18 mouse cellular contexts compared by ENCODE assay signal in genomic region chr11:59513556-59513955, GRCm38 (mm10). TPM values are rescaled to one million over a fixed set of nuclear protein-coding genes. Genes with fewer than 3 reads are reported as not detected.
A peak's percentile ranks its signal among the peaks of the same experiment; 100 is the strongest.
DNase-seq lines count a peak whose midpoint lies in the region; ATAC-seq and TF ChIP-seq lines count a peak whose summit lies in the region.
"Had no signal": no experiment of that assay in that cellular context is flagged by ENCODE, and none has a peak within 500 bp of the region (broad histone marks: within the 10 kb centered on the region; RNA-seq: fewer than 3 reads in every experiment).

No protein-coding gene starts in this region.

- peaks cover 11% of the 10 kb centered on the region for H3K36me3 ChIP-seq in heart, embryonic 15.5 days
- no peaks in the 10 kb centered on the region for H3K36me3 ChIP-seq in liver, postnatal 0 days (replicated peaks; ENCODE audit: insufficient read depth, low read length)
- H3K36me3 ChIP-seq in liver, embryonic 11.5 days (ENCODE audit: control insufficient read depth, insufficient read depth, low read length): no peaks in the 10 kb centered on the region
- H3K36me3 ChIP-seq in E14TG2a.4 (ENCODE audit: insufficient read depth, low read length): peaks cover 32% of the 10 kb centered on the region
- H3K36me3 ChIP-seq: liver, embryonic 15.5 days; midbrain, embryonic 15.5 days had no signal

- 73% methylated on average over 3 of the region's 3 CpGs for WGBS in heart, embryonic 15.5 days
- WGBS in liver, postnatal 0 days (ENCODE audit: insufficient replicate concordance): 71% methylated on average over 3 of the region's 3 CpGs
- WGBS in liver, embryonic 11.5 days: 75% methylated on average over 3 of the region's 3 CpGs

- H3K4me2 ChIP-seq in heart, embryonic 15.5 days: no peak overlapping the region
- H3K4me2 ChIP-seq in liver, postnatal 0 days (ENCODE audit: low read depth, low read length): no peak overlapping the region
- H3K4me2 ChIP-seq in liver, embryonic 11.5 days: no peak overlapping the region
- H3K4me2 ChIP-seq: embryonic facial prominence, embryonic 13.5 days; kidney, embryonic 15.5 days; liver, embryonic 15.5 days; midbrain, embryonic 15.5 days had no signal

- intact Hi-C loops in heart, postnatal 10 days (cut with DNase I): no loop called here

- H3K4me3 ChIP-seq in heart, embryonic 15.5 days: no peak overlapping the region
- H3K4me3 ChIP-seq in liver, postnatal 0 days (ENCODE audit: low read depth, low read length): no peak overlapping the region
- no peak overlapping the region for H3K4me3 ChIP-seq in liver, embryonic 11.5 days (ENCODE audit: low read depth, low read length)
- no peak overlapping the region for H3K4me3 ChIP-seq in E14TG2a.4 (replicated peaks; ENCODE audit: low read length)
- H3K4me3 ChIP-seq: embryonic facial prominence, embryonic 13.5 days; kidney, embryonic 15.5 days; liver, embryonic 15.5 days; midbrain, embryonic 15.5 days had no signal

- peak overlapping the region; percentile 61; the same call in 1 of the 2 replicates for H3K27ac ChIP-seq in heart, embryonic 15.5 days
- H3K27ac ChIP-seq in liver, postnatal 0 days (ENCODE audit: low read depth): no peak overlapping the region
- no peak overlapping the region for H3K27ac ChIP-seq in liver, embryonic 11.5 days (ENCODE audit: low read depth, low read length)
- H3K27ac ChIP-seq: embryonic facial prominence, embryonic 13.5 days; kidney, embryonic 15.5 days; liver, embryonic 15.5 days; midbrain, embryonic 15.5 days had no signal

- DNase-seq in heart, postnatal 10 days: no peak
- DNase-seq in liver, postnatal 0 days: no peak
- no peak for DNase-seq in liver, embryonic 11.5 days (ENCODE audit: low spot score)
- peak; percentile 20 for DNase-seq in ZHBTc4 (ENCODE audit: low read depth, low spot score)
- no peak for DNase-seq in embryo, embryonic 10.5 days (ENCODE audit: low spot score)
- DNase-seq: adrenal gland, postnatal 36 days; cerebellum, adult 2 months; forebrain, postnatal 0 days; lung, postnatal 4 days; thymus, adult 18-20 months had no signal

- H3K9me3 ChIP-seq in heart, embryonic 15.5 days (replicated peaks): no peaks in the 10 kb centered on the region
- H3K9me3 ChIP-seq in liver, postnatal 0 days (ENCODE audit: low read length): no peaks in the 10 kb centered on the region
- H3K9me3 ChIP-seq in liver, embryonic 11.5 days (ENCODE audit: control insufficient read depth, low read length): no peaks in the 10 kb centered on the region
- no peaks in the 10 kb centered on the region for H3K9me3 ChIP-seq in E14TG2a.4 (ENCODE audit: low read length)
- H3K9me3 ChIP-seq: embryonic facial prominence, embryonic 13.5 days; kidney, embryonic 15.5 days; liver, embryonic 15.5 days; midbrain, embryonic 15.5 days had no signal

- H3K27me3 ChIP-seq in heart, embryonic 15.5 days: no peaks in the 10 kb centered on the region
- H3K27me3 ChIP-seq in liver, postnatal 0 days (ENCODE audit: insufficient read depth, low read length): no peaks in the 10 kb centered on the region
- H3K27me3 ChIP-seq in liver, embryonic 11.5 days (replicated peaks; ENCODE audit: control insufficient read depth, insufficient read depth, low read length): no peaks in the 10 kb centered on the region
- no peaks in the 10 kb centered on the region for H3K27me3 ChIP-seq in E14TG2a.4 (ENCODE audit: insufficient read depth, low read length)
- H3K27me3 ChIP-seq: embryonic facial prominence, embryonic 13.5 days; kidney, embryonic 15.5 days; midbrain, embryonic 15.5 days; Patski had no signal

- peak; percentile 38 for TF ChIP-seq CTCF in liver, postnatal 0 days (IDR thresholded peaks at IDR 0.05; ENCODE audit: low read depth)
- peak; percentile 39 for TF ChIP-seq CTCF in E14TG2a.4 (conservative IDR thresholded peaks at IDR 0.05; ENCODE audit: low read length)

- no peak for TF ChIP-seq EP300 in liver, postnatal 0 days (IDR thresholded peaks at IDR 0.05; ENCODE audit: low read depth)

- no peak for ATAC-seq in heart, embryonic 15.5 days (replicated peaks; ENCODE audit: insufficient number of reproducible peaks, insufficient read depth, low FRiP score, low read depth)
- no peak for ATAC-seq in liver, postnatal 0 days
- ATAC-seq in liver, embryonic 11.5 days (replicated peaks; ENCODE audit: low FRiP score): no peak
- ATAC-seq: forebrain, postnatal 0 days; midbrain, embryonic 15.5 days; Patski had no signal

- H3K4me1 ChIP-seq in heart, embryonic 15.5 days (replicated peaks): peaks cover 5% of the 10 kb centered on the region
- 0 out of 2 replicates have a peak, but pooled peaks cover 9% of the 10 kb centered on the region for H3K4me1 ChIP-seq in liver, postnatal 0 days (ENCODE audit: insufficient read depth)
- H3K4me1 ChIP-seq in liver, embryonic 11.5 days (replicated peaks; ENCODE audit: control insufficient read depth, insufficient read depth, low read length): no peaks in the 10 kb centered on the region
- peaks cover 98% of the 10 kb centered on the region for H3K4me1 ChIP-seq in E14TG2a.4 (replicated peaks; ENCODE audit: low read depth, low read length)
- H3K4me1 ChIP-seq: embryonic facial prominence, embryonic 13.5 days; midbrain, embryonic 15.5 days had no signal

- H3K9ac ChIP-seq in heart, embryonic 15.5 days: no peak overlapping the region
- no peak overlapping the region for H3K9ac ChIP-seq in liver, postnatal 0 days (replicated peaks)
- H3K9ac ChIP-seq in liver, embryonic 11.5 days (ENCODE audit: low read depth, low read length): no peak overlapping the region
- H3K9ac ChIP-seq: embryonic facial prominence, embryonic 13.5 days; forebrain, postnatal 0 days; kidney, embryonic 15.5 days; liver, embryonic 15.5 days; midbrain, embryonic 15.5 days had no signal

RNA-seq across cellular contexts. Expression of gene Zkscan17, which starts 13.0 kb away (rescaled TPM):
- 11.6 and 15.9 TPM in 2 replicates for polyA plus RNA-seq in heart, embryonic 15.5 days (2015; fragmentation: Nextera tagmentation; extraction: Ambion mirVana)
- total RNA-seq in heart, postnatal 10 days (2021): 10 to 100 TPM; 21.9 to 25.1 TPM
- polyA plus RNA-seq in liver, postnatal 0 days (2015; fragmentation: Nextera tagmentation; extraction: Ambion mirVana): 5.2 and 5.4 TPM in 2 replicates
- polyA plus RNA-seq in liver, embryonic 11.5 days (2014; fragmentation: Nextera tagmentation; extraction: Ambion mirVana): 16.8 TPM in 2 replicates

RNA-seq across cellular contexts. Expression of gene Nlrp3, which starts 27.8 kb away (rescaled TPM):
- polyA plus RNA-seq in heart, embryonic 15.5 days (2015; fragmentation: Nextera tagmentation; extraction: Ambion mirVana): 0.20 and 0.66 TPM in 2 replicates
- under 1 TPM; 0.19 to 0.64 TPM for total RNA-seq in heart, postnatal 10 days (2021)
- 0.80 and 0.91 TPM in 2 replicates for polyA plus RNA-seq in liver, postnatal 0 days (2015; fragmentation: Nextera tagmentation; extraction: Ambion mirVana)
- 0.34 and 0.39 TPM in 2 replicates for polyA plus RNA-seq in liver, embryonic 11.5 days (2014; fragmentation: Nextera tagmentation; extraction: Ambion mirVana)
- polyA plus RNA-seq: limb, embryonic 11.5 days; midbrain, embryonic 15.5 days had no signal

RNA-seq across cellular contexts. Expression of gene Zfp867, which starts 41.3 kb away (rescaled TPM):
- polyA plus RNA-seq in heart, embryonic 15.5 days (2015; fragmentation: Nextera tagmentation; extraction: Ambion mirVana): 5.9 and 6.9 TPM in 2 replicates
- 1 to 10 TPM; 6.0 to 6.5 TPM for total RNA-seq in heart, postnatal 10 days (2021)
- polyA plus RNA-seq in liver, postnatal 0 days (2015; fragmentation: Nextera tagmentation; extraction: Ambion mirVana): 1.4 and 1.5 TPM in 2 replicates
- 3.2 and 3.6 TPM in 2 replicates for polyA plus RNA-seq in liver, embryonic 11.5 days (2014; fragmentation: Nextera tagmentation; extraction: Ambion mirVana)
